Mouse (Mus musculus): Measurements from ENCODE around the gene Hs6st1. TPM values are rescaled to one million over a fixed set of nuclear protein-coding genes. Genes with fewer than 3 reads are reported as not detected.

The Hs6st1 gene
- polyA plus RNA-seq, 1 experiment from 2014 or later: 5.2 TPM

GRCm38 (mm10) chr1:36062826-36063640, 5.2 kb upstream of the Hs6st1 start:
- ATAC-seq (ENCODE audit: low read depth): no peak
- peaks cover 45% of the 10 kb centered on the region for H3K4me1 ChIP-seq (ENCODE audit: control insufficient read depth, low read depth, low read length)
- no peaks in the 10 kb centered on the region for H3K36me3 ChIP-seq (ENCODE audit: control insufficient read depth, insufficient read depth)
- H3K27me3 ChIP-seq (ENCODE audit: control insufficient read depth, insufficient read depth, low read depth, low read length): no peaks in the 10 kb centered on the region
- no peak overlapping the region for H3K4me2 ChIP-seq (ENCODE audit: low read depth, low read length)
- H3K27ac ChIP-seq (ENCODE audit: low read length): no peak overlapping the region
- H3K9ac ChIP-seq (ENCODE audit: low read depth, low read length): no peak overlapping the region
- no peaks in the 10 kb centered on the region for H3K9me3 ChIP-seq (replicated peaks; ENCODE audit: control insufficient read depth, low read length)
- 71% methylated on average over 9 of the region's 9 CpGs for WGBS (ENCODE audit: insufficient replicate concordance)
- H3K4me3 ChIP-seq (ENCODE audit: low read depth, low read length): no peak overlapping the region

- H3K4me2 ChIP-seq (ENCODE audit: low read depth, low read length): no peak overlapping the region
- H3K9ac ChIP-seq (ENCODE audit: low read depth, low read length): no peak overlapping the region
- H3K27ac ChIP-seq (ENCODE audit: low read length): no peak overlapping the region
- WGBS (ENCODE audit: insufficient replicate concordance): 77% methylated on average over 2 of the region's 2 CpGs
- no peak for ATAC-seq (ENCODE audit: low read depth)
- peaks cover 45% of the 10 kb centered on the region for H3K4me1 ChIP-seq (ENCODE audit: control insufficient read depth, low read depth, low read length)
- no peak overlapping the region for H3K4me3 ChIP-seq (ENCODE audit: low read depth, low read length)
- H3K36me3 ChIP-seq (ENCODE audit: control insufficient read depth, insufficient read depth): no peaks in the 10 kb centered on the region
- no peaks in the 10 kb centered on the region for H3K9me3 ChIP-seq (replicated peaks; ENCODE audit: control insufficient read depth, low read length)
- H3K27me3 ChIP-seq (ENCODE audit: control insufficient read depth, insufficient read depth, low read depth, low read length): no peaks in the 10 kb centered on the region
Observed at GRCm38 (mm10) chr1:36063641-36063955, 4.6 kb upstream of the Hs6st1 start.

DNA sequence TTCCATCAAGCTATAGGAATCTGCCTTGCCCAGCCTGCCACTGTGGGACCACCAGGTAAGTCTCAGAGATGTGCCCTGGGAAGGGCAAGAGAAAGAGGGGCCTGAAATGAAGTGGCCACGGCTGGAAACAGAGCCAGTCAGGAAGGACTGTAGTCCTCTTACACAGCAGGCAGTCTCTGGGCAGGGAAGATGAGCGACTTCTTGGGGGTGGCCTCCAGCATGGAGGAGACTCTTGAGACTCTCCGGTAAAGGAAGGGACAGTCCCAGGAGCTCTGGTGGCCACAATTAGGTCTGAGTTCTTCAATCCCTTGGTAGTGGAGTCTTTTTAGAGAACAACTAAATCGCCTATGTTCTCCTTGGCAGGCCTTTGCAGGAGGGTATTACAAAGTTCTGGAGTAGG, 4.0 kb upstream of the Hs6st1 start:
- no peaks in the 10 kb centered on the region for H3K27me3 ChIP-seq (ENCODE audit: control insufficient read depth, insufficient read depth, low read depth, low read length)
- H3K9ac ChIP-seq (ENCODE audit: low read depth, low read length): peak overlapping the region; percentile 49; the same call in 1 of the 2 replicates
- H3K9me3 ChIP-seq (replicated peaks; ENCODE audit: control insufficient read depth, low read length): no peaks in the 10 kb centered on the region
- ATAC-seq (ENCODE audit: low read depth): no peak
- no peak overlapping the region for H3K27ac ChIP-seq (ENCODE audit: low read length)
- H3K4me1 ChIP-seq (ENCODE audit: control insufficient read depth, low read depth, low read length): peaks cover 45% of the 10 kb centered on the region
- H3K4me3 ChIP-seq (ENCODE audit: low read depth, low read length): no peak overlapping the region
- WGBS (ENCODE audit: insufficient replicate concordance): 50% methylated on average over 4 of the region's 4 CpGs
- H3K4me2 ChIP-seq (ENCODE audit: low read depth, low read length): peak overlapping the region; percentile 69
- no peaks in the 10 kb centered on the region for H3K36me3 ChIP-seq (ENCODE audit: control insufficient read depth, insufficient read depth)

DNA sequence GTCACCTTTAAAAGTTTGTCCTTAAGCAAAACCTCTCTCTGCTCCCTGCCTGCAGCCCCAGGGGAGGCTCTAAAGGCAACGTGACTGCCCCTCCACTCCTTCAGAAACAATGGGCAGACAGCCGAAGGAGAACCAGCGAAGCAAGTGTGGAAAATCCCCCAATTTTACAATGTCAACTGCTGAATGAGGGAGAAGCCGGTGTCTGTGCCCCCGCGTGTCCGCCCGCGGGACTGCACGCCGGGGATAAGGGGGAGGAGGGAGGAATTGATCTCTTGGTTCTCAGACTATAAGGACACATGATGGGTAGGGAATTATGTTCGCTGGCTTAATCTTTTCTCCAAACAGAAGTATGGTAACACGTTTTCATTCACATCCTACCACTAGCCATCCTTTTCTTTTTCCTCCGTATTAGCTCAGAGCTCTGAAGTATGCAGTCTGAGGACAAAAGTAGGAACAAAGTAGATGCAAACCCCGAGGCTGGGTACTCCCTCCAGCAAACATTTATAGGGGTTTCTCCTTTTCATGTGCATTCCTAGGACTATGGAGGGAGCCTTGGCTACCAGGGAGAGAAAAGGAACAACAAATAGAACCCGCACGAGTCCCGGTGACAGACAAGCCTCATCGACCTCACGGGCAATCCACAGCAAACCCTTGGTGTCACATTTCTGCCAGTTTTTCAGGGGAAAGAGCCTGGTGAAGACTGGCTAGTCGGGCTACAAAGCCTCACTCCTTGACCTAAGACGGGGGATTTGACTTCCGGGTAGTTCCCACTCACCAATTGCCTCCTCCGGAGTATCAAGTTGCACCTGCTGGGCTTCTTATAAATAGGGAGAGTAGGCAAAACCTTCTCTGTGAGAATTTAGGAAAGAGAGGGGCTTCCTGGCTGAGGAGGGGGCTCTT, 3.1 kb upstream of the Hs6st1 start:
- peak; percentile 14; the same call in 1 of the 2 replicates for ATAC-seq (ENCODE audit: low read depth)
- Histone ChIP-seq H3K9ac (ENCODE audit: low read depth, low read length) (peak overlapping the region; percentile 52), H3K27me3 (ENCODE audit: control insufficient read depth, insufficient read depth, low read depth, low read length) (no peaks in the 10 kb centered on the region), H3K4me1 (ENCODE audit: control insufficient read depth, low read depth, low read length) (peaks cover 46% of the 10 kb centered on the region), H3K9me3 (replicated peaks; ENCODE audit: control insufficient read depth, low read length) (no peaks in the 10 kb centered on the region), H3K4me2 (ENCODE audit: low read depth, low read length) (peak overlapping the region; percentile 69), H3K36me3 (ENCODE audit: control insufficient read depth, insufficient read depth) (no peaks in the 10 kb centered on the region), H3K4me3 (ENCODE audit: low read depth, low read length) (peak overlapping the region; percentile 37), H3K27ac (ENCODE audit: low read length) (peak overlapping the region; percentile 31; the same call in 1 of the 2 replicates)
- WGBS (ENCODE audit: insufficient replicate concordance): 2% methylated on average over 24 of the region's 24 CpGs

- H3K9ac ChIP-seq (ENCODE audit: low read depth, low read length): peak overlapping the region; percentile 52
- no peaks in the 10 kb centered on the region for H3K27me3 ChIP-seq (ENCODE audit: control insufficient read depth, insufficient read depth, low read depth, low read length)
- H3K36me3 ChIP-seq (ENCODE audit: control insufficient read depth, insufficient read depth): no peaks in the 10 kb centered on the region
- WGBS (ENCODE audit: insufficient replicate concordance): 59% methylated on average over 9 of the region's 9 CpGs
- peak overlapping the region; percentile 32; the same call in 1 of the 2 replicates for H3K4me3 ChIP-seq (ENCODE audit: low read depth, low read length)
- no peak overlapping the region for H3K27ac ChIP-seq (ENCODE audit: low read length)
- H3K4me1 ChIP-seq (ENCODE audit: control insufficient read depth, low read depth, low read length): peaks cover 53% of the 10 kb centered on the region
- no peak for ATAC-seq (ENCODE audit: low read depth)
- H3K4me2 ChIP-seq (ENCODE audit: low read depth, low read length): peak overlapping the region; percentile 69
- no peaks in the 10 kb centered on the region for H3K9me3 ChIP-seq (replicated peaks; ENCODE audit: control insufficient read depth, low read length)
Observed at GRCm38 (mm10) chr1:36065761-36066150, 2.4 kb upstream of the Hs6st1 start.

DNA sequence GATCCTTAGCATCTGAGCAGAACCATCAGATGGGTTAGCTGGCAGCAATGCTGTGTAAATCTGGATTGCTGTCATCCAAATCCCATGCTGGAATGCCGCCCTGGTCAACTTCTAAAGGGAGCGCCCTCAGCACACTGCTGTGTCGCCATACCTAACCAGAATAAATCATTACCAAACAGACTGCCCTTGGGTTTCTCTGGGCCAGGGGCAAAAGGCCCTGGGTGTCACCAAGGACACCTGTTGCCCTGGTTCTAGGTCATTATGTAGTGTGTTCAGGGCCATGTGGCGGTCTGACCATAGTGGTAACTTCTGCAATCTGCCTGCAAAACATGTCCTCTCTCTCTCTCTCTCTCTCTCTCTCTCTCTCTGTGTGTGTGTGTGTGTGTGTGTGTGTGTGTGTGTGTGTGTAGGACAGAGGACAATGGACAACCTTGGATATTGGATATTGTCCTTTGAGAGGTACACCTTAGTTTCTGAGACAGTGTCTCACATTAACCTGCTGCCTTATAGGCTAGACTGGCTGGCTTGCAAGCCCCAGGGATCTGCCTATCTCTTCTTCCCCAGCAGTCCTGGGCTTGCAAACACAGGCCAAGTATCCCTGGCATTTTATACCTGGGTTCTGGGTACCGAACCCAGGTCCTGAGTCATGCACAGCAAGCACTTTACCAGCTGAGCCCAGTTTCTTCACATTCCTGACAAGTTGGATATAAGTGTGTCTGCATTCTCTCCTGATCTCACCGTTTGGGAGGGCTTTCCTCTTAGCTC, 1.8 kb upstream of the Hs6st1 start:
- no peak overlapping the region for H3K4me3 ChIP-seq (ENCODE audit: low read depth, low read length)
- H3K27ac ChIP-seq (ENCODE audit: low read length): peak overlapping the region; percentile 45; the same call in 1 of the 2 replicates
- H3K36me3 ChIP-seq (ENCODE audit: control insufficient read depth, insufficient read depth): peaks cover 5% of the 10 kb centered on the region; the same call in 1 of the 2 replicates
- no peak overlapping the region for H3K9ac ChIP-seq (ENCODE audit: low read depth, low read length)
- 81% methylated on average over 6 of the region's 6 CpGs for WGBS (ENCODE audit: insufficient replicate concordance)
- no peaks in the 10 kb centered on the region for H3K27me3 ChIP-seq (ENCODE audit: control insufficient read depth, insufficient read depth, low read depth, low read length)
- no peak overlapping the region for H3K4me2 ChIP-seq (ENCODE audit: low read depth, low read length)
- H3K4me1 ChIP-seq (ENCODE audit: control insufficient read depth, low read depth, low read length): peaks cover 59% of the 10 kb centered on the region
- ATAC-seq (ENCODE audit: low read depth): no peak
- no peaks in the 10 kb centered on the region for H3K9me3 ChIP-seq (replicated peaks; ENCODE audit: control insufficient read depth, low read length)

GRCm38 (mm10) chr1:36067201-36067600, 999 bp upstream of the Hs6st1 start:
- Histone ChIP-seq H3K9me3 (replicated peaks; ENCODE audit: control insufficient read depth, low read length) (no peaks in the 10 kb centered on the region), H3K4me1 (ENCODE audit: control insufficient read depth, low read depth, low read length) (peaks cover 60% of the 10 kb centered on the region), H3K27me3 (ENCODE audit: control insufficient read depth, insufficient read depth, low read depth, low read length) (no peaks in the 10 kb centered on the region), H3K9ac (ENCODE audit: low read depth, low read length) (peak overlapping the region; percentile 62), H3K4me2 (ENCODE audit: low read depth, low read length) (peak overlapping the region; percentile 83; the same call in 1 of the 2 replicates), H3K27ac (ENCODE audit: low read length) (peak overlapping the region; percentile 46), H3K4me3 (ENCODE audit: low read depth, low read length) (no peak overlapping the region; the same call in 1 of the 2 replicates), H3K36me3 (ENCODE audit: control insufficient read depth, insufficient read depth) (peaks cover 12% of the 10 kb centered on the region; the same call in 1 of the 2 replicates)
- no peak for ATAC-seq (ENCODE audit: low read depth)
- 56% methylated on average over 4 of the region's 4 CpGs for WGBS (ENCODE audit: insufficient replicate concordance)

- peak overlapping the region; percentile 83 for H3K4me2 ChIP-seq (ENCODE audit: low read depth, low read length)
- peak overlapping the region; percentile 62 for H3K9ac ChIP-seq (ENCODE audit: low read depth, low read length)
- H3K4me3 ChIP-seq (ENCODE audit: low read depth, low read length): peak overlapping the region; percentile 96
- H3K27me3 ChIP-seq (ENCODE audit: control insufficient read depth, insufficient read depth, low read depth, low read length): no peaks in the 10 kb centered on the region
- ATAC-seq (ENCODE audit: low read depth): no peak
- no peaks in the 10 kb centered on the region for H3K9me3 ChIP-seq (replicated peaks; ENCODE audit: control insufficient read depth, low read length)
- peaks cover 12% of the 10 kb centered on the region; the same call in 1 of the 2 replicates for H3K36me3 ChIP-seq (ENCODE audit: control insufficient read depth, insufficient read depth)
- 24% methylated on average over 12 of the region's 12 CpGs for WGBS (ENCODE audit: insufficient replicate concordance)
- peak overlapping the region; percentile 46 for H3K27ac ChIP-seq (ENCODE audit: low read length)
- H3K4me1 ChIP-seq (ENCODE audit: control insufficient read depth, low read depth, low read length): peaks cover 60% of the 10 kb centered on the region
Observed at GRCm38 (mm10) chr1:36067611-36068010, 589 bp upstream of the Hs6st1 start.
